Mouse (Mus musculus): ENCODE results near the gene Pip4k2c. TPM values are rescaled to one million over a fixed set of nuclear protein-coding genes. Genes with fewer than 3 reads are reported as not detected.
"Not testable (repeated sequence)": the region's sequence is repeated elsewhere in the genome, so short reads cannot be mapped to it uniquely, and the experiment has no call there.

Gene Pip4k2c
- total RNA-seq, 2 experiments from 2014 or later = 12.1 to 13.8 TPM

GRCm38 (mm10) chr10:127154241-127154640, 57.1 kb downstream of the Pip4k2c start:
- ATAC-seq (replicated peaks; ENCODE audit: poor library complexity, severe bottlenecking) = no peak

- ATAC-seq (replicated peaks; ENCODE audit: poor library complexity, severe bottlenecking) = peak; percentile 64
Observed at GRCm38 (mm10) chr10:127153323-127153722, 58.1 kb downstream of the Pip4k2c start.

GRCm38 (mm10) chr10:127152556-127152955, 58.8 kb downstream of the Pip4k2c start:
- ATAC-seq (replicated peaks; ENCODE audit: poor library complexity, severe bottlenecking) = not testable (repeated sequence)

DNA sequence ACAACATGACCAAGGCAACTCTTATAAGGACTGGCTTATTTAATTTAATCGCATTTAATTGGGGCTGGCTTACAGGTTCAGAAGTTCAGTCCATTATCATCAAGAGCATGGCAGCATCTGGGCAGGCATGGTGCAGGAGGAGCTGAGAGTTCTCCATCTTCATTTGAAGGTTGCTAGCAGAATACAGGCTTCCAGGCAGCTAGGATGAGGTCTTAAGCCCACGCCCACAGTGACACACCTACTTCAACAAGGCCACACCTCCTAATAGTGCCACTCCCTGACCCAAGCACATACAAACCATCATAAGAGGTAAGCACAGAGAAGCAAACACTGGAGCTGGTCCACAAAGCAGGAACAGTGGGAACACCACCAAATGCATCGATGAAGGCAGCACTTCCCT, 60.2 kb downstream of the Pip4k2c start:
- ATAC-seq (replicated peaks; ENCODE audit: poor library complexity, severe bottlenecking) = not testable (repeated sequence)

GRCm38 (mm10) chr10:127150471-127150872, 60.9 kb downstream of the Pip4k2c start:
- ATAC-seq (replicated peaks; ENCODE audit: poor library complexity, severe bottlenecking) = peak; percentile 70

DNA sequence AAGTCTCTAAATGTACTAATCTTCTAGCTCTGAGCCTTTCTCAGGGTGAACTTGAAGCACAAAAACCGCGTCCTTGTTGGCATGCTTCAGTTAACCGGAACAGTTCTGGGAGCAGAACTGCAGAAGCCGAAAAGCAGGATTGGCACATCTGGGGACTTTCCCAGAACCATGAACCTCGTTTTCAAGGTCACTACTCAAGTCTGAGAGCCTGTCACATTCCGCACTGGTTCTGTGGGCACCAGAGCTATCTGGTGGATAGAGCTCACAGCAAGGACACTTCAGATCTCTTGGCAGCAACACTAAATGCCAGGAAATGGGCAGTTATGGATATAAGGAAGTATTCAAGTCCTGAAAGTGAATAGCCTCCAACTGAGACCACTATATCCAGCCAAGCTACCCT, 64.2 kb downstream of the Pip4k2c start:
- no peak for ATAC-seq (replicated peaks; ENCODE audit: poor library complexity, severe bottlenecking)

Other genes starting within 250 kb of the Pip4k2c start
- 53.4 and 62.9 TPM in 2 replicates for gene Ctdsp2, start 232.9 kb downstream of the Pip4k2c start, total RNA-seq (2014; fragmentation: Nextera tagmentation)
- 21.2 and 21.5 TPM in 2 replicates for gene Ctdsp2, start 232.9 kb downstream of the Pip4k2c start, total RNA-seq (2017)
- not detected in 2 replicates for gene Avil, start 210.9 kb downstream of the Pip4k2c start, total RNA-seq (2014; fragmentation: Nextera tagmentation)
- gene Avil, start 210.9 kb downstream of the Pip4k2c start, total RNA-seq (2017) = not detected in 2 replicates
- gene Tsfm, start 180.7 kb downstream of the Pip4k2c start, total RNA-seq (2014; fragmentation: Nextera tagmentation) = 32.9 and 52.7 TPM in 2 replicates
- gene Tsfm, start 180.7 kb downstream of the Pip4k2c start, total RNA-seq (2017) = 33.1 and 41.5 TPM in 2 replicates
- gene Mettl1, start 170.2 kb downstream of the Pip4k2c start, total RNA-seq (2014; fragmentation: Nextera tagmentation) = 40.4 and 47.0 TPM in 2 replicates
- gene Mettl1, start 170.2 kb downstream of the Pip4k2c start, total RNA-seq (2017) = 25.8 and 36.7 TPM in 2 replicates
- 0.13 TPM in 1 of 2 replicates, not detected in the other for gene Eef1akmt3, start 170.1 kb downstream of the Pip4k2c start, total RNA-seq (2014; fragmentation: Nextera tagmentation)
- gene Eef1akmt3, start 170.1 kb downstream of the Pip4k2c start, total RNA-seq (2017) = not detected in 2 replicates
- gene Cyp27b1, start 163.3 kb downstream of the Pip4k2c start, total RNA-seq (2014; fragmentation: Nextera tagmentation) = 0.45 TPM in 1 of 2 replicates, not detected in the other
- gene Cyp27b1, start 163.3 kb downstream of the Pip4k2c start, total RNA-seq (2017) = 0.69 TPM in 1 of 2 replicates, not detected in the other
- not detected in 2 replicates for gene March9, start 151.4 kb downstream of the Pip4k2c start, total RNA-seq (2014; fragmentation: Nextera tagmentation)
- not detected in 2 replicates for gene March9, start 151.4 kb downstream of the Pip4k2c start, total RNA-seq (2017)
- 721 and 802 TPM in 2 replicates for gene Cdk4, start 148.1 kb downstream of the Pip4k2c start, total RNA-seq (2014; fragmentation: Nextera tagmentation)
- 568 and 716 TPM in 2 replicates for gene Cdk4, start 148.1 kb downstream of the Pip4k2c start, total RNA-seq (2017)
- gene Tspan31, start 141.3 kb downstream of the Pip4k2c start, total RNA-seq (2014; fragmentation: Nextera tagmentation) = 92.4 and 102 TPM in 2 replicates
- gene Tspan31, start 141.3 kb downstream of the Pip4k2c start, total RNA-seq (2017) = 82.5 and 82.6 TPM in 2 replicates
- gene Agap2, start 136.3 kb downstream of the Pip4k2c start, total RNA-seq (2014; fragmentation: Nextera tagmentation) = 26.3 and 27.2 TPM in 2 replicates
- 18.8 and 34.4 TPM in 2 replicates for gene Agap2, start 136.3 kb downstream of the Pip4k2c start, total RNA-seq (2017)
- gene Os9, start 90.5 kb downstream of the Pip4k2c start, total RNA-seq (2014; fragmentation: Nextera tagmentation) = 73.3 and 80.0 TPM in 2 replicates
- gene Os9, start 90.5 kb downstream of the Pip4k2c start, total RNA-seq (2017) = 202 and 218 TPM in 2 replicates
- gene B4galnt1, start 46.4 kb downstream of the Pip4k2c start, total RNA-seq (2014; fragmentation: Nextera tagmentation) = 288 and 308 TPM in 2 replicates
- 141 and 161 TPM in 2 replicates for gene B4galnt1, start 46.4 kb downstream of the Pip4k2c start, total RNA-seq (2017)
- 0.15 TPM in 1 of 2 replicates, not detected in the other for gene Slc26a10, start 30.9 kb downstream of the Pip4k2c start, total RNA-seq (2014; fragmentation: Nextera tagmentation)
- gene Slc26a10, start 30.9 kb downstream of the Pip4k2c start, total RNA-seq (2017) = 0.26 and 0.88 TPM in 2 replicates
- 3.2 TPM in 1 of 2 replicates, not detected in the other for gene Arhgef25, start 21.5 kb downstream of the Pip4k2c start, total RNA-seq (2014; fragmentation: Nextera tagmentation)
- gene Arhgef25, start 21.5 kb downstream of the Pip4k2c start, total RNA-seq (2017) = 0.15 and 0.95 TPM in 2 replicates
- 51.9 and 54.4 TPM in 2 replicates for gene Dtx3, start 15.9 kb downstream of the Pip4k2c start, total RNA-seq (2014; fragmentation: Nextera tagmentation)
- 17.9 and 19.9 TPM in 2 replicates for gene Dtx3, start 15.9 kb downstream of the Pip4k2c start, total RNA-seq (2017)
- gene Kif5a, start 51.8 kb upstream of the Pip4k2c start, total RNA-seq (2014; fragmentation: Nextera tagmentation) = 1.4 TPM in 1 of 2 replicates, not detected in the other
- gene Kif5a, start 51.8 kb upstream of the Pip4k2c start, total RNA-seq (2017) = 0.30 and 0.31 TPM in 2 replicates
- 62.3 and 72.1 TPM in 2 replicates for gene Dctn2, start 54.8 kb upstream of the Pip4k2c start, total RNA-seq (2014; fragmentation: Nextera tagmentation)
- 80.4 and 83.9 TPM in 2 replicates for gene Dctn2, start 54.8 kb upstream of the Pip4k2c start, total RNA-seq (2017)
- 53.3 and 72.1 TPM in 2 replicates for gene Mbd6, start 77.4 kb upstream of the Pip4k2c start, total RNA-seq (2014; fragmentation: Nextera tagmentation)
- 4.1 TPM in 2 replicates for gene Mbd6, start 77.4 kb upstream of the Pip4k2c start, total RNA-seq (2017)
- 63.0 and 105 TPM in 2 replicates for gene Mars, start 100.2 kb upstream of the Pip4k2c start, total RNA-seq (2014; fragmentation: Nextera tagmentation)
- gene Mars, start 100.2 kb upstream of the Pip4k2c start, total RNA-seq (2017) = 193 and 221 TPM in 2 replicates
- gene Arhgap9, start 110.4 kb upstream of the Pip4k2c start, total RNA-seq (2014; fragmentation: Nextera tagmentation) = 46.0 and 53.1 TPM in 2 replicates
- gene Arhgap9, start 110.4 kb upstream of the Pip4k2c start, total RNA-seq (2017) = 34.7 and 51.8 TPM in 2 replicates
- gene Gli1, start 130.4 kb upstream of the Pip4k2c start, total RNA-seq (2014; fragmentation: Nextera tagmentation) = not detected in 2 replicates
- not detected in 2 replicates for gene Gli1, start 130.4 kb upstream of the Pip4k2c start, total RNA-seq (2017)
- gene Inhbe, start 142.8 kb upstream of the Pip4k2c start, total RNA-seq (2014; fragmentation: Nextera tagmentation) = not detected in 2 replicates
- gene Inhbe, start 142.8 kb upstream of the Pip4k2c start, total RNA-seq (2017) = not detected in 2 replicates
- not detected in 2 replicates for gene Inhbc, start 158.8 kb upstream of the Pip4k2c start, total RNA-seq (2014; fragmentation: Nextera tagmentation)
- gene Inhbc, start 158.8 kb upstream of the Pip4k2c start, total RNA-seq (2017) = not detected in 2 replicates
- 50.6 and 56.7 TPM in 2 replicates for gene R3hdm2, start 168.7 kb upstream of the Pip4k2c start, total RNA-seq (2014; fragmentation: Nextera tagmentation)
- 25.1 and 44.5 TPM in 2 replicates for gene R3hdm2, start 168.7 kb upstream of the Pip4k2c start, total RNA-seq (2017)

All from granulocyte monocyte progenitor cell, adult 5-6 weeks (primary cell).